Mouse (Mus musculus) liver, embryonic 14.5 days (tissue): ENCODE data around the gene Lrrtm1.

Experiments
- CTCF ChIP-seq: IDR thresholded peaks from 2 replicates; pipeline ENCODE4 v1.5.1; 2016; ENCODE audit warnings: antibody characterized with exemption, low read depth, control low read depth
- EP300 ChIP-seq: IDR thresholded peaks from 2 replicates; pipeline ENCODE4 v1.6.1; 2016; ENCODE audit warnings: antibody characterized with exemption, low read depth

GRCm38 (mm10) chr6:77243541-77244231 is 1.2 kb downstream of the Lrrtm1 start:
- TF ChIP-seq CTCF: no peak
- TF ChIP-seq EP300: no peak
